Mouse (Mus musculus): ENCODE measurements at regions not wholly inside any gene's neighbourhood (a gene's known extent, or its start where the extent isn't known, plus 50 kb on each side); places are given as distances from the start of the nearest gene placed in this dataset.

GRCm38 (mm10) chr1:18668901-18669300 is 404.0 kb upstream of the Defb41 start:
- DNase-seq (ENCODE audit: low read depth, low spot score): no peak

GRCm38 (mm10) chr1:18668265-18668664 is 403.3 kb upstream of the Defb41 start:
- DNase-seq (ENCODE audit: low read depth, low spot score): no peak

- DNase-seq (ENCODE audit: low read depth, low spot score): no peak
Measured at GRCm38 (mm10) chr1:18640858-18641257, 375.9 kb upstream of the Defb41 start.

- DNase-seq (ENCODE audit: low read depth, low spot score): peak; percentile 21
Measured at GRCm38 (mm10) chr1:18639460-18640300, 374.7 kb upstream of the Defb41 start.

- no peak for DNase-seq (ENCODE audit: low read depth, low spot score)
Measured at GRCm38 (mm10) chr1:18637334-18637733, 372.4 kb upstream of the Defb41 start.

GRCm38 (mm10) chr1:18610231-18610630 is 345.3 kb upstream of the Defb41 start:
- no peak for DNase-seq (ENCODE audit: low read depth, low spot score)

GRCm38 (mm10) chr1:18599864-18600263 is 334.9 kb upstream of the Defb41 start:
- no peak for DNase-seq (ENCODE audit: low read depth, low spot score)

GRCm38 (mm10) chr1:18598908-18599307 is 334.0 kb upstream of the Defb41 start:
- no peak for DNase-seq (ENCODE audit: low read depth, low spot score)

GRCm38 (mm10) chr1:18583358-18584128 is 318.6 kb upstream of the Defb41 start:
- no peak for DNase-seq (ENCODE audit: low read depth, low spot score)

- DNase-seq (ENCODE audit: low read depth, low spot score): no peak
Measured at GRCm38 (mm10) chr1:18578625-18579024, 313.7 kb upstream of the Defb41 start.

GRCm38 (mm10) chr1:18567086-18567485 is 302.1 kb upstream of the Defb41 start:
- DNase-seq (ENCODE audit: low read depth, low spot score): no peak

- no peak for DNase-seq (ENCODE audit: low read depth, low spot score)
Measured at GRCm38 (mm10) chr1:18551211-18551610, 286.3 kb upstream of the Defb41 start.

GRCm38 (mm10) chr1:18531702-18532101 is 266.8 kb upstream of the Defb41 start:
- no peak for DNase-seq (ENCODE audit: low read depth, low spot score)

- DNase-seq (ENCODE audit: low read depth, low spot score): no peak
Measured at GRCm38 (mm10) chr1:18524485-18524884, 259.5 kb upstream of the Defb41 start.

GRCm38 (mm10) chr1:18522902-18523301 is 258.0 kb upstream of the Defb41 start:
- no peak for DNase-seq (ENCODE audit: low read depth, low spot score)

GRCm38 (mm10) chr1:18512764-18513163 is 247.8 kb upstream of the Defb41 start:
- no peak for DNase-seq (ENCODE audit: low read depth, low spot score)

GRCm38 (mm10) chr1:18498556-18498955 is 233.6 kb upstream of the Defb41 start:
- no peak for DNase-seq (ENCODE audit: low read depth, low spot score)

GRCm38 (mm10) chr1:18468496-18468895 is 203.6 kb upstream of the Defb41 start:
- DNase-seq (ENCODE audit: low read depth, low spot score): no peak

- DNase-seq (ENCODE audit: low read depth, low spot score): no peak
Measured at GRCm38 (mm10) chr1:18465303-18465829, 200.4 kb upstream of the Defb41 start.

GRCm38 (mm10) chr1:18463218-18463617 is 198.3 kb upstream of the Defb41 start:
- peak; percentile 31 for DNase-seq (ENCODE audit: low read depth, low spot score)

- peak; percentile 39 for DNase-seq (ENCODE audit: low read depth, low spot score)
Measured at GRCm38 (mm10) chr1:18416297-18416732, 151.4 kb upstream of the Defb41 start.

- peak; percentile 14 for DNase-seq (ENCODE audit: low read depth, low spot score)
Measured at GRCm38 (mm10) chr1:18415879-18416278, 150.9 kb upstream of the Defb41 start.

All from mesoderm, embryonic 11.5 days (tissue).